Mouse (Mus musculus): ENCODE data around the gene Mblac2.
"Not testable (repeated sequence)": the region's sequence is repeated elsewhere in the genome, so short reads cannot be mapped to it uniquely, and the experiment has no call there.

Gene Mblac2

GRCm38 (mm10) chr13:81710775-81711545 is at the start of gene Mblac2, which contains the start of gene Polr3g:
TSS of gene Mblac2 (plus strand) at chr13:81711341.
TSS of gene Polr3g (minus strand) at chr13:81711013.
- peak; percentile 96 for DNase-seq (ENCODE audit: low read depth)

DNA sequence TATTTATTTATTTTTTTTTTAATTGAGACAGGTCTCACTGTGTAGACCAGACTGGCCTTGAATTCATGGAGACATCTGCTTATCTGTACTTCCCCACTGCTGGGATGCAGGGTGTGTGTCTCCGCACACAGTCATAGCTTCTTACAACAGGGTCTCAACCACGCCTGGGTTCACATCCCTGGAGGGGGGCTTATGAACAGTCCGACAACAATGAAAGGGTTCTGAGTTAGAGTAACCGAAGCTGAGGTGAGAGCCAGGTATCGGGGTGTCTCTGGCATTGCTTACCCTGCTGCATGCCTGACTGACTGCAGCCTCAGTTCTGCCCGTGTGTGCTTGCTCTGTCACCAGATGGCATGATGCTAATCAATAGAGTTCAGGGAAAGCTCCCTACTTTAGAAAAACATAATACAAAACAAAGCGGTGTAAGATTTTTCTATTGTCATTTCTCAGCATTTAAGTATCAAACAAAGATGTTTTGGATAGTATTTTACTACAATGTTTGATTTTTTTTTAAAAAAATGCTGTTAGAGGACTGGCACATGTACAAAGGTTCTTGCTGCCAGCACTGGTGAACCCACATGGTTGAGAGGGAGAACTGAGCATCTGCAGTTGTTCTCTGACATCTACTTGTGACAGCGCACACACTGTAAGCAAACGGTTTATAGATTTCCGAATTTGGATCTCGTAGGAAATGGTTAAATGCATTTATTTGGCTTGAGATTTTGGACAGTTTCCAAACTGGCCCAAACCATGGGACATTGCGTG is 47.4 kb upstream of the Mblac2 start:
- no peak for DNase-seq (ENCODE audit: low read depth)

- DNase-seq (ENCODE audit: low read depth): peak; percentile 37
These were observed 46.8 kb upstream of the Mblac2 start for GRCm38 (mm10) chr13:81664331-81664698.

DNA sequence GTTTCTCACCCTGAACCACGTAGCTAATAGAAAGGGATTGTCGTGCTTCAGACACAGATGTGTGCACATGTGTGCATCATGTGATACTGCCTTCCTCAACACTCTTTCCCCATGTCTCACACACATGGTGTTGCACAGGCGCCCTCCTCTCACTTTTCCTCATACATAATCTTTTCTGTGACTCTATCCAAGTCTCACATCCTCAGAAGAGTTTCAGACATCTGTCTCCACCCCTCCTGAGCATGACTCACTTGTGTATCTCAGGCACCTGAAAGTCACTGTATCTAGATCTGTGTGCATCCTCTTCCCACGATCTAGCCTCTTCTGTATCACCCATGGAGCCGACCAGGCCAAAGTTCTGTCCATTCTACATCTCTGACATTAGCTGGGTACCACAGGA is 43.4 kb upstream of the Mblac2 start:
- no peak for DNase-seq (ENCODE audit: low read depth)

DNA sequence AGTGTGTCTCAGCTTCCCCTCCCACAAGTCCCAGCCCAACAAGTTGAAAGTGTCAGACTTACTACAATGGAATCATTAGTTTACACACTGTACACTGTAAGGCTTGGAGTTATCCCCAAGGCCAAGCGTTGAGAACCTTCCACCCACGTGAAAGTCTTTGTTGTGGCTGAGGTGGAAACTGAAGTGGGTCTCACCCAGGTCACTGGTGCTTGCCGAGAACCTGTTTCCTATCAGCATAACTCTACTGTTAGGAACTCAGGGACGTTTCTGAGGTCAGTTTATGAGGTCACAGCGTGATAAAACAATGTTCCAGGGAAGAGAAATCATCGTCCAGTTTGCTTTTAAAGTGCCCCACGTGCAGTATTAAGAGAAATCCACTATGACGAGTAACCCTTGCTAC is 35.8 kb upstream of the Mblac2 start:
- DNase-seq (ENCODE audit: low read depth): no peak

DNA sequence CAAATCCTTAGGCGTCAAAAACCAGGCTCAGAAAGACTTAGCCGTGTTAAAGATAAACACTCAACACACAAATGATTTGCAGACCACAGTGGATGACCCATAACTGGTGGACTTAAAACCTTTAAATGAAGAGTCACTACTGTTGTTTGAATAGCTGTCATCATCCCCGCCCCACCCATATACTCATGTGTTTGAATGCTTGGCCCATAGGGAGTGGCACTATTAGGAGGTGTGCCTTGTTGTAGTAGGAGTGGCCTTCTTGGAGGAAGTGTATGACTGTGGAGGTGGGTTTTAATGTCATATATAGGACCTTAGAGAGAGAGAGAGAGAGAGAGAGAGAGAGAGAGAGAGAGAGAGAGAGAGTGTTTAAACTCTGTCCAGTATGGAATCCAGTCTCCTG is 28.0 kb upstream of the Mblac2 start:
- no peak for DNase-seq (ENCODE audit: low read depth)

GRCm38 (mm10) chr13:81684258-81684657 is 26.9 kb upstream of the Mblac2 start:
- no peak for DNase-seq (ENCODE audit: low read depth)

DNA sequence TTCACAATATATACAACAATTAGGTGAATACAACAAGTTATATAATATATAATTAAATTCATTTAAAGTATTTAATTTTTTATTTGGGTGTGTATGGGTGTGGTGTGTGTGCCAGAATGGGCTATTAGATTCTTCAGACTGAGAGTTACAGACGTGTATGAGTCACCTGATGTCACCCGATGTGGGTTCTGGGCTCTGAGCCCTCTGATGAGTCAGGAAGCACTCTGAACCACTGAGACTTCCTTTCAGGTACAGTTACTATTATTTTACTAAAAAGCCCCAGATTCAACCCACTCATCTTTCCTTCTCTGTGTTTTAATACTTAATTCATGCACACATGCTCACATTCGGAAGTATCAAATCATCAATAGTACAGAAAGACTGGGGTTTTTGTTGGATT is 26.3 kb upstream of the Mblac2 start:
- DNase-seq (ENCODE audit: low read depth): peak; percentile 83

DNA sequence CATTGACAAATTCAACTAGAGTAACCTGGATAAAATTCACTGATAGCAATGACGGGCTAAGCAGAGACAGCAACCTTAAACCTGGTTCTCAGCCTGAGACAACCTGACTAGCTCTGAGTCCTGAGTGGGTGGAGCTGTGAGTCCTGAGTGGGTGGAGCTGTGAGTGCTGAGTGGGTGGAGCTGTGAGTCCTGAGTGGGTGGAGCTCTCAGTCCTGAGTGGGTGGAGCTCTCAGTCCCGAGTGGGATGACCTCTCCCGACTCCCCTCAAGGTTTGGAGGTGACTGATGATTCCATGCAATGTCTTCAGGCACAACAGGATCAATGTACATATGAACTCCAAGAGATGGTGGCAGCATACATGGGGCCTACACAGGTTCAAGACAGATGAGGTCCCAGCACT is 21.6 kb upstream of the Mblac2 start:
- DNase-seq (ENCODE audit: low read depth): no peak

DNA sequence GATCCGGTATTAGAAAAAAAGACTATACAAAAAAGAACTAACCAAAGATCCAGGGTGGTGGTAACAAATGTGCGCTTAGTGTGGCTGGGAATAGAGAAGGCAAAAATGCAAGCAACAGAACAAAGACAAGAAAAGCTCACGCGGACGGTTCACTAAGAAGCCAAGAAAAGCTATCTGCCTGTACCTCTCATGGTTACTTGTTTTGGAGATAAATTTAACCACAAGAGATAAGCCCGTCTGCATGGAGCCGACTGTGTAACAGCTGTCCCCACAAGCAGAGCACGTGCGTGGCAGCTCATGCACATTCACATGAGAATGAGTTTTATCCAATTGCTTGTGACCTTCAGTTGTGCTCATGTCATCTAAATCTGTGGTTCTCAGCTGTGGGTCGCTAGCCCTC is 20.7 kb upstream of the Mblac2 start:
- DNase-seq (ENCODE audit: low read depth): peak; percentile 86

GRCm38 (mm10) chr13:81691606-81692005 is 19.5 kb upstream of the Mblac2 start:
- DNase-seq (ENCODE audit: low read depth): peak; percentile 69

DNA sequence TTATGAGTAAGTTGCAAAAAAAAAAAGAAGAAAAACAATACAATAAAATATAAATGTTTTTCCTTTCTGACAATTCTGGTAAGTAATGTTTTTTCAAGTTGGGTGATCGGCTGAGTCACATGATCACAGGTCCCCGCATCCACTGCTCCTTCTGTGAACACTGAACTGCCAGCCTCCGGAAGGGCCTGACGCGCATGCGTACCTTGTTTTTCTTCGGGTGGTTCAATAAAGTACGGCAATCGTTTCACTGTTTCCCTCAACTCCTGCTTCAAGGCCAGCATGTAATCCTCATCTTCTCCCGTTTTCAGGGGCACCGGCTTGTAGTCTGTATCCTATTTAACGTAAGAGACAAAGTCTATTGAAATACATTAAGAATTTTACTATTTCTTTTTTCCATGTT is 16.7 kb upstream of the Mblac2 start:
- no peak for DNase-seq (ENCODE audit: low read depth)

DNA sequence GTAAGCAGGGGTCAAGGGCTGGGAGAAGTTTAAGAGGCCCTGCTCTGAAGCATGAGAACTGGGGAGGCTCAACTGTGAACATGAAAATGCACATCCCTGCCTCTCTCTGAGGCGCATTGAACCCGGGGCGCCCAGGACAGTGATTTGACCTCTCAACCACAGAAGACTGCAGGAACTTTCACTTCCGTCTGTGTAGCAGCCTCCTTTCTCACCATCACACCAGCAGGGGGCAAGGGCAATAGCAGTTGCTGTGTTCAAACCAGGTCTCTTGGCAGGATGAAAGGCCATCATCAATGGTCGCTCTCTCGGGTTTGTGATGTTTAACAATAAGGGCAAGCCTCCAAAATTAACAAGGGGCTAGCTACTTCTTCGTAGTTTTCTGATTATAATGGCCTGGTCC is 8.0 kb upstream of the Mblac2 start:
- no peak for DNase-seq (ENCODE audit: low read depth)

GRCm38 (mm10) chr13:81703621-81704020 is 7.5 kb upstream of the Mblac2 start:
- DNase-seq (ENCODE audit: low read depth): no peak

GRCm38 (mm10) chr13:81706311-81706710 is 4.8 kb upstream of the Mblac2 start:
- DNase-seq (ENCODE audit: low read depth): no peak

DNA sequence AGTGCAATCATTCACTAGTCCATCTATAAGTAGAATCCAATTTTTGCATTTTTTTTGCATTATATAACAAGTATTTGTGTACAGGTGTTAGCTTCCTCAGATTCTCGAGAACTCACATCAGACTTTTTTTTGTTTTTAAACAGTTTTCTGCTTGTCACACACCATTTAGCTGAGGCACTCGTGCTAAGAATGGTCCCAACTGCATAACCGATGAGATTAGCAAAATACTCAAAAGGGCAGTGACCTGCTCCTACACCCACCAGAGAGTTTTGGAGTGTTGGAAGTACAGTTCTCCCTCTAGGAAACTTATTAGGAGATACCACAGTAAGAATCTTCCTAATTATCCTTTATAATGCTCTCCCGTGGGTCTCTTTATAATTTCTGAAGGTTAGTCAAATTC is 1.3 kb upstream of the Mblac2 start:
- DNase-seq (ENCODE audit: low read depth): peak; percentile 17

GRCm38 (mm10) chr13:81710266-81710665 is 875 bp upstream of the Mblac2 start:
- DNase-seq (ENCODE audit: low read depth): peak; percentile 79

- peak; percentile 32 for DNase-seq (ENCODE audit: low read depth)
These were observed 618 bp downstream of the Mblac2 start for GRCm38 (mm10) chr13:81711546-81712371.

DNA sequence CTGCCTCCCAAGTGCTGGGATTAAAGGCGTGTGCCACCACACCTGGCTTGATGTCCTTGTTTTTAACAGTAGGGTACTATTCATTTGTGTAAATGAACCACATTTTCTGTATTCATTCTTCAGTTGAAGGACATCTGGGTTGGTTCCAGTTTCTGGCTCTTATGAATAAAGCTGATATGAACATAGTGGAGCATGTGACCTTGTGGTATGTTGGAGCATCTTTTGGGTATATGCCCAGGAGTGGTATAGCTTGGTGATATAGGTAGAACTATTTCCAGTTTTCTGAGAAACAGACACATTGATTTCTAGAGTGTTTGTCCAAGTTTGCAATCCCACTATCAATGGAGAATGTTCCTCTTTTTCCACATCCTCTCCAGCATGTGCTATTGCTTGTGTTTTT is 2.8 kb downstream of the Mblac2 start:
- DNase-seq (ENCODE audit: low read depth): no peak

DNA sequence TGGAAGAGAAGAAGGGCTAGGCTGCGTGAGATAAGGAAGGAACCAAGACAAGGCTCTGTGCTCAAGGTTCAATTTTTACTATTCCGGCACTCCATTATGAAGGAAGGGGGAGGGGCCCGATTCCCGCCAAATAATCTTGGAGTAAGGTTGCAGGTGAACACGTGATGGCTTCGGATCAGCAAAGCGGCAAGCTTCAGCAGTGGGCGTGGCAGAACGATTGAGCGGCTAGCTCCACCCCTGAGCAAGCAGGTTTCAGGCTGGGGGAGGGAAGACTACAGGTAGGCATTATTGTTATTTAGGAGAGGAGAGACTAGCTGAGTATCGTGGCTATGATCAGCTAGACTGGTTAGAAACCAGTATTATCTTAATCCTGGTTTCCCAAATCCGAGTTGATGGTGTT is 17.0 kb downstream of the Mblac2 start:
- DNase-seq (ENCODE audit: low read depth): not testable (repeated sequence)

DNA sequence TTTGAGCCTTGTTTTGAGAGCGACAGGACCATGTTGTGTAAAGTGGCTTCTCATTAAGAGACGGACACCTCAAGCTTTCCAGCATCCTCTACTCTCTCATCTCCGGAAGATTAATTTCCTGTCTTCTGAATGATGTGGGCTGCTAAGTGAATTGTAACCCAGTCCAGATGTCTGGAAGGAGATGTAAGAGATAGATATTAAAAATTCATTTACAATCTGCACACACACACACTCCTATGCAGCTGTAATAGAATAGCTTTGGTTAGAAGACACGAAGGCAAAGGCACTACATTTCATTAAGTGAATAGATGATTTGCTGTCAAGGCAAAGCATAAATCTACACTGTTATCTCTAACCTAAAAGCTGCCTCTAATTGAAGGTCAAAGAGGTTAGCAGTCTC is 18.0 kb downstream of the Mblac2 start:
- DNase-seq (ENCODE audit: low read depth): no peak

DNA sequence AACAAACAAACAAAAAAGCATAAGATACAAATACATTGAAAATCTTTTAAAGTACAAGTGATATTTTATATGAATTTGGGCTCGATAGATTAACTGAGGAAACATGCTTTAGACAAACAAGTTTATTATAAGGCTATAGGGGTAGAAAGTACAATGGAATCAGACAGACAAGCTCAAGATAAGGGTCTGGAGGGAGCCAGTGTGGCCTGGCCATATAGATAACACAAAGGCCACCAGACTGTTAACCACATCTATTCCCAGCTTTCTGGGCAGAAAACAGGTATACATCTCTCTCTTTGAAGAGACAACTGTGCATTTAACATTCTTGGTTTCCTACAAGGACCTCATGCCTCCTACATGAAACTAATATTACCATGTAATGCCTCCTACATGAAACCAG is 19.2 kb downstream of the Mblac2 start:
- DNase-seq (ENCODE audit: low read depth): no peak

DNA sequence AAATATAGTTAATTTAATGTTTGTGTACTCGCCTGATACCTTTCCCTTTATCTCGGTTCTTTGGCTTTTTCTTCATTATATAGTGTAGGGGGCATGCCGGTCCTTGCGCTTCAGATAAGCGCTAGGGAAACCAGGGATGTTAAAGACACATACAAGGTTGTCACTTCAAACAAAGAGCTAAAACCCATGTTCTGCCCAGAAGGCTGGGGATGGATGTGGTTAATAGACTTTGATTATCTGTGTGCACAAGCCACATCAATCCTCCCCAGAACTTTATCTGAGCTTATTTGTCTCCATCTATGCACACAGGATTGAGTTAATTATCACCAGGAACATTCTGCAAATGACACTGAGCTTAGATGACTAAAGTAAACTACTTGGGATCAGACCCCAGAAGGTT is 25.5 kb downstream of the Mblac2 start:
- DNase-seq (ENCODE audit: low read depth): no peak

Measured in 416B (cell line).